Mouse (Mus musculus): ENCODE measurements at regions not wholly inside any gene's neighbourhood (a gene's known extent, or its start where the extent isn't known, plus 50 kb on each side); places are given as distances from the start of the nearest gene placed in this dataset.
"Not testable (repeated sequence)": the region's sequence is repeated elsewhere in the genome, so short reads cannot be mapped to it uniquely, and the experiment has no call there.

GRCm38 (mm10) chr1:137223052-137223451, 262.8 kb upstream of the Nr5a2 start:
- no peak for ATAC-seq (ENCODE audit: low FRiP score)
- Histone ChIP-seq H3K27me3 (peaks cover 17% of the 10 kb centered on the region), H3K4me1 (peaks cover 20% of the 10 kb centered on the region), H3K9me3 (no peaks in the 10 kb centered on the region), H3K4me3 (replicated peaks) (no peak overlapping the region), H3K36me3 (replicated peaks) (no peaks in the 10 kb centered on the region), H3K9ac (no peak overlapping the region), H3K27ac (no peak overlapping the region), H3K4me2 (no peak overlapping the region)
- WGBS = 55% methylated on average over 10 of the region's 10 CpGs

DNA sequence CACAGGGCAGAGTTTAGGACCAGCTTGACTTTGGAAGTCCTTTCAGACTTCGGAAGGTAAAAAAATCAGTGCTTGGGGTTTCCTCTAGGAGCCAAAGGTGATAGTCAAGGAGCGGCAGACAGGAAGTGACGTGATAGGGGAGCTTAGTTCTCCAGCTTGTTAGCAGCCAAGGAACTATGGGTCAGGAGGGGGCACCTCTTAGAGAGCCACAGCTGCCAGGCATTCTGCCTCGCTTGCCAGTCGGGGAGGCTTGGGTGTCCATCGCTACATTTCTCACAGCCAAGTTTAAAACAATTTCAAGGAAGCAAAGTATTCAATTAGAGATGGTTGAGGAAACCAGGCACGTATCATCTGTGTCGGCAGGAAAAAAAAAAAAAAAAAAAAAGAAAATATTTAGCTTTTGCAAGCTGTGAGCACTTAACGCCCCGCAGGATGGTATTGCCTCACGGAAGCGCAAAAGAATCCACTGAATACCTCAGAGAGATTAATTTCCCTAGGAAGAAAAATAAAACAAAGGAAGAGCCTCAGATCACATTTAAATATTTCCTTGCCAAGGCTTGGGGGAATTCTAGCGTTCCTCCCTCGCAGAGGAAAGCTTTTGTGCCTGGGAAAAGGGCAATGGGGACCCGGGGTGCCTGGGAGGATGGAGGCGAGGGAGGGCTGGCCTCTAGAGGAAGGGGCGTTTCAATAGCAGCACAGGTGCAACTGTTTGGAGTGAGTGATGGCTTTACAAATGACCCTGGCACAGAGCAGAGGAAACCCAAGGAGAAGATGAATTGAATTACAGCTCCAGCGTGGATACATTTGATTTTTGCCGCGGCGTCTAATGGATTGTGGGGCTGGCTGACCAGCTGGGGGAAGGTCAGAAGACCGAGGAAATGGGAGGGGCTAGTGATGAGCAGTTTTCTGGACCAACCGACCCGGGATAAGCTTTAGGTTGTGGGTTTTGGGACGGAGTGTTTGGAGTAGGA, 261.1 kb upstream of the Nr5a2 start:
- peaks cover 20% of the 10 kb centered on the region for H3K4me1 ChIP-seq
- H3K27ac ChIP-seq = 0 out of 2 replicates have a peak overlapping the region, but pooled peaks have one; percentile 13
- H3K4me3 ChIP-seq (replicated peaks) = peak overlapping the region; percentile 31
- H3K36me3 ChIP-seq (replicated peaks) = no peaks in the 10 kb centered on the region
- ATAC-seq (ENCODE audit: low FRiP score) = peak; percentile 42; the same call in 1 of the 2 replicates
- H3K9ac ChIP-seq = peak overlapping the region; percentile 33; the same call in 1 of the 2 replicates
- peak overlapping the region; percentile 55 for H3K4me2 ChIP-seq
- WGBS = 11% methylated on average over 25 of the region's 25 CpGs
- H3K9me3 ChIP-seq = no peaks in the 10 kb centered on the region
- peaks cover 20% of the 10 kb centered on the region for H3K27me3 ChIP-seq

- 31% methylated on average over 6 of the region's 6 CpGs for WGBS
- H3K4me2 ChIP-seq = no peak overlapping the region
- H3K27me3 ChIP-seq = peaks cover 20% of the 10 kb centered on the region
- H3K9me3 ChIP-seq = no peaks in the 10 kb centered on the region
- peaks cover 20% of the 10 kb centered on the region for H3K4me1 ChIP-seq
- no peaks in the 10 kb centered on the region for H3K36me3 ChIP-seq (replicated peaks)
- no peak overlapping the region for H3K27ac ChIP-seq
- no peak overlapping the region for H3K9ac ChIP-seq
- H3K4me3 ChIP-seq (replicated peaks) = no peak overlapping the region
- peak; percentile 75 for ATAC-seq (ENCODE audit: low FRiP score)
Measured at GRCm38 (mm10) chr1:137220226-137220625, 260.0 kb upstream of the Nr5a2 start.

GRCm38 (mm10) chr1:137218611-137219010, 258.4 kb upstream of the Nr5a2 start:
- ATAC-seq (ENCODE audit: low FRiP score) = no peak

DNA sequence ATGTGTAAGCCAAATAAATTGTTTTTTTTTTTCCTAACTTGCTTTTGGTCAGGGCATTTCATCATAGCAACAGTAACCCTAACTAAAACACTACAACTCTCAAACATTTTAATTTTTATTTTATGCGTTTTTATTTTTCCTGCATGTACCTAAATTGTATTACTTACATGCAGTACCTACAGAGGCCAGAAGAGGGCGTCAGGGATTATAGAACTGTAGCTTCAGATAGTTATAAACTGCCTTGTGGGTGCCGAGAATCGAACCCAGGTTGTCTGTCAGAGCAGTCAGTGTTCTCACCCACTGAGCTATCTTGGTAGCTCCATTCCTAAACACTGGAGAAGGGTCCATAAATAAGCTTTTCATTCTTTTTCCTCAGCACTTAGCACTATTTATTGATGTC, 257.8 kb upstream of the Nr5a2 start:
- H3K27me3 ChIP-seq = peaks cover 7% of the 10 kb centered on the region
- H3K9ac ChIP-seq = no peak overlapping the region
- WGBS = 70% methylated on average over 4 of the region's 4 CpGs
- H3K4me3 ChIP-seq (replicated peaks) = no peak overlapping the region
- peaks cover 20% of the 10 kb centered on the region for H3K4me1 ChIP-seq
- no peak overlapping the region for H3K4me2 ChIP-seq
- no peaks in the 10 kb centered on the region for H3K9me3 ChIP-seq
- no peaks in the 10 kb centered on the region for H3K36me3 ChIP-seq (replicated peaks)
- ATAC-seq (ENCODE audit: low FRiP score) = no peak
- no peak overlapping the region for H3K27ac ChIP-seq

More at GRCm38 (mm10) chr1:137218611-137219010, 258.4 kb upstream of the Nr5a2 start:
- no peak overlapping the region for H3K27ac ChIP-seq
- no peaks in the 10 kb centered on the region for H3K9me3 ChIP-seq
- no peak overlapping the region for H3K9ac ChIP-seq
- peaks cover 20% of the 10 kb centered on the region for H3K4me1 ChIP-seq
- H3K4me3 ChIP-seq (replicated peaks) = no peak overlapping the region
- peaks cover 11% of the 10 kb centered on the region for H3K27me3 ChIP-seq
- 82% methylated on average over 11 of the region's 11 CpGs for WGBS
- no peaks in the 10 kb centered on the region for H3K36me3 ChIP-seq (replicated peaks)
- no peak overlapping the region for H3K4me2 ChIP-seq

- no peaks in the 10 kb centered on the region for H3K36me3 ChIP-seq (replicated peaks)
- no peak for ATAC-seq (ENCODE audit: low FRiP score)
- peaks cover 20% of the 10 kb centered on the region for H3K4me1 ChIP-seq
- H3K9me3 ChIP-seq = no peaks in the 10 kb centered on the region
- no peak overlapping the region for H3K9ac ChIP-seq
- no peak overlapping the region for H3K4me2 ChIP-seq
- 94% methylated on average over 5 of the region's 5 CpGs for WGBS
- H3K27ac ChIP-seq = no peak overlapping the region
- H3K27me3 ChIP-seq = 0 out of 2 replicates have a peak, but pooled peaks cover 3% of the 10 kb centered on the region
- no peak overlapping the region for H3K4me3 ChIP-seq (replicated peaks)
Measured at GRCm38 (mm10) chr1:137217206-137217605, 257.0 kb upstream of the Nr5a2 start.

- not testable (repeated sequence) for H3K36me3 ChIP-seq (replicated peaks); H3K4me2 ChIP-seq; H3K4me3 ChIP-seq (replicated peaks); ATAC-seq (ENCODE audit: low FRiP score); H3K27me3 ChIP-seq; H3K27ac ChIP-seq; H3K9ac ChIP-seq; H3K4me1 ChIP-seq; H3K9me3 ChIP-seq
- WGBS = 88% methylated on average over 1 of the region's 1 CpGs
Measured at GRCm38 (mm10) chr1:137214328-137214727, 254.1 kb upstream of the Nr5a2 start.

- ATAC-seq (ENCODE audit: low FRiP score) = no peak
- 78% methylated on average over 5 of the region's 5 CpGs for WGBS
- Histone ChIP-seq H3K27me3 (0 out of 2 replicates have a peak, but pooled peaks cover 3% of the 10 kb centered on the region), H3K4me2 (no peak overlapping the region), H3K36me3 (replicated peaks) (no peaks in the 10 kb centered on the region), H3K9me3 (no peaks in the 10 kb centered on the region), H3K9ac (no peak overlapping the region), H3K4me1 (no peaks in the 10 kb centered on the region), H3K27ac (no peak overlapping the region), H3K4me3 (replicated peaks) (no peak overlapping the region)
Measured at GRCm38 (mm10) chr1:137213717-137214116, 253.5 kb upstream of the Nr5a2 start.

DNA sequence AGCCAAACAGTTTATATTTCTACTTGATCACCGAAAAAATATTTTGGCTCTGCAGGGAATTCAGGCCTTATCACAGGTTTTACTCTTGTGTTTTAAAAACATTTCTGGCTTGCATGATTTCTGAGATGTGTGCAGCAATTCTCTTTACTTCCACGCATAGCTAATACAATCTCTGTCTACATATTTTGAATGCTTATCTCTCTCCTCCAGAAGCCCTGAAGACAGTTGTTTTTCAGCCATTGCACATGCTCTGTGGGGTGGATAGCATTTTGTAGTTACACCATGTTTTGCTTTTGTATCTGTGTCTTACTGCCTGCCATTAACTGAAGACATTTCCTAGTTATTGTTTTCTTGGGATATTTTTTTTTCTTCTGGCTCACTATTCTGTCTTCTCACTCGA, 252.6 kb upstream of the Nr5a2 start:
- no peak overlapping the region for H3K4me3 ChIP-seq (replicated peaks)
- WGBS = 81% methylated on average over 3 of the region's 3 CpGs

GRCm38 (mm10) chr1:137204371-137204770, 244.1 kb upstream of the Nr5a2 start:
- Histone ChIP-seq H3K4me1 (peaks cover 9% of the 10 kb centered on the region), H3K27ac (no peak overlapping the region), H3K9ac (no peak overlapping the region), H3K36me3 (replicated peaks) (no peaks in the 10 kb centered on the region), H3K9me3 (no peaks in the 10 kb centered on the region), H3K4me2 (no peak overlapping the region), H3K4me3 (replicated peaks) (no peak overlapping the region), H3K27me3 (no peaks in the 10 kb centered on the region)
- no peak for ATAC-seq (ENCODE audit: low FRiP score)
- 89% methylated on average over 7 of the region's 7 CpGs for WGBS

More for the DNA sequence above, 252.6 kb upstream of the Nr5a2 start:
- Histone ChIP-seq H3K9me3 (no peaks in the 10 kb centered on the region), H3K4me1 (no peaks in the 10 kb centered on the region), H3K4me2 (no peak overlapping the region), H3K27me3 (0 out of 2 replicates have a peak, but pooled peaks cover 3% of the 10 kb centered on the region), H3K9ac (no peak overlapping the region), H3K27ac (no peak overlapping the region), H3K36me3 (replicated peaks) (no peaks in the 10 kb centered on the region)
- ATAC-seq (ENCODE audit: low FRiP score) = no peak

DNA sequence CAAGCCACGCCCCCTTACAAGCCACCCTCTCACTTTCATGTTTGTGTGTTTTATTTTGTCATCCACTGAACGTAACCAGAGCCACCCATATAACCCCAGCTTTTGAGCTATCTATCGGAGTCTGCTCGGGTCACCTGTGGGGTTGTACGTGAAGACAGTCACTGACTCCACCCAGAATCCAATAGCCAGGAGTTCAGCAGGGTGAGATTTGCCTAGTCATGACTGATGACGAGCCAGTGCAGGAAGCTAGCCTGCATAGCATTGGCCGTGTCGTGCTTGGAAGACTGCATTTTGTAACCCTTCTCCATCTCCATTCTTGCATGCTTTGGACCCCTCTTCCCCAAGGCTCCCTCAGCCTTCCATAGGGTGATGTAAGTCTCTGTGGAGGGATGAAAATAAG, 243.3 kb upstream of the Nr5a2 start:
- no peaks in the 10 kb centered on the region for H3K36me3 ChIP-seq (replicated peaks)
- H3K27me3 ChIP-seq = no peaks in the 10 kb centered on the region
- ATAC-seq (ENCODE audit: low FRiP score) = no peak
- no peak overlapping the region for H3K4me2 ChIP-seq
- no peaks in the 10 kb centered on the region for H3K9me3 ChIP-seq
- no peak overlapping the region for H3K9ac ChIP-seq
- H3K4me1 ChIP-seq = peaks cover 9% of the 10 kb centered on the region
- 86% methylated on average over 8 of the region's 8 CpGs for WGBS
- H3K4me3 ChIP-seq (replicated peaks) = no peak overlapping the region
- no peak overlapping the region for H3K27ac ChIP-seq

DNA sequence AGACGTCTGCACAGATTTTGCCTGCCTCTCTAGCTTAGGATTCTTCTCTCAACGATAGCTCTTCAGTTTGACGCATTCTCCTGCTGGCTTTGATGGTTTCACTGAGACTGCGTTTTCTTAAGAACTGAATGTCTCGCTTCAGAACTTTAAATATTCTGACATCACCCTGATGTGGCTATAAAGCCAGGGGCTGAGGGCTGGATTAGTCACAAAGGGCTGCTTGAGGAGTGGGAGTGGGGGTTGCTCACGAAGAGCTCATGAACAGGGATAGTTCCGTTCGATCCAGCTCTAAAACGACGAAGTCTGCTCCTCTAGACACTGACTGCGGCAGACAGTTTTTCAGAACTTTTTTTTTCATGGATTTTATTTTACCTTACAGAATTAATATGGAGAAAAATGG, 240.7 kb upstream of the Nr5a2 start:
- Histone ChIP-seq H3K9ac (no peak overlapping the region), H3K27me3 (no peaks in the 10 kb centered on the region), H3K27ac (no peak overlapping the region), H3K4me3 (replicated peaks) (no peak overlapping the region), H3K36me3 (replicated peaks) (no peaks in the 10 kb centered on the region), H3K4me2 (no peak overlapping the region), H3K4me1 (peaks cover 9% of the 10 kb centered on the region), H3K9me3 (no peaks in the 10 kb centered on the region)
- WGBS = 44% methylated on average over 11 of the region's 11 CpGs
- ATAC-seq (ENCODE audit: low FRiP score) = no peak; the same call in 1 of the 2 replicates

- H3K4me1 ChIP-seq = 0 out of 2 replicates have a peak, but pooled peaks cover 3% of the 10 kb centered on the region
- no peak overlapping the region for H3K4me2 ChIP-seq
- no peaks in the 10 kb centered on the region for H3K27me3 ChIP-seq
- no peaks in the 10 kb centered on the region for H3K36me3 ChIP-seq (replicated peaks)
- H3K9ac ChIP-seq = no peak overlapping the region
- H3K27ac ChIP-seq = no peak overlapping the region
- ATAC-seq (ENCODE audit: low FRiP score) = no peak
- H3K9me3 ChIP-seq = no peaks in the 10 kb centered on the region
- H3K4me3 ChIP-seq (replicated peaks) = no peak overlapping the region
Measured at GRCm38 (mm10) chr1:137195962-137196361, 235.7 kb upstream of the Nr5a2 start.
